Mouse (Mus musculus) spleen, adult 2 months (tissue): ENCODE data around the gene Zfp37.

Experiments
- CTCF ChIP-seq: fragments of 200-500 bp; IDR thresholded peaks from 2 replicates; pipeline ENCODE4 v1.5.1; 2011; ENCODE audit warnings: mild to moderate bottlenecking, inconsistent platforms; ENCODE audit not compliant: insufficient read depth, insufficient read length, insufficient replicate concordance; ENCODE audit errors: extremely low read depth
- POLR2A ChIP-seq: fragments of 200-500 bp; IDR thresholded peaks from 2 replicates; pipeline ENCODE4 v1.6.1; 2011; ENCODE audit warnings: low read depth, low read length, inconsistent platforms

DNA sequence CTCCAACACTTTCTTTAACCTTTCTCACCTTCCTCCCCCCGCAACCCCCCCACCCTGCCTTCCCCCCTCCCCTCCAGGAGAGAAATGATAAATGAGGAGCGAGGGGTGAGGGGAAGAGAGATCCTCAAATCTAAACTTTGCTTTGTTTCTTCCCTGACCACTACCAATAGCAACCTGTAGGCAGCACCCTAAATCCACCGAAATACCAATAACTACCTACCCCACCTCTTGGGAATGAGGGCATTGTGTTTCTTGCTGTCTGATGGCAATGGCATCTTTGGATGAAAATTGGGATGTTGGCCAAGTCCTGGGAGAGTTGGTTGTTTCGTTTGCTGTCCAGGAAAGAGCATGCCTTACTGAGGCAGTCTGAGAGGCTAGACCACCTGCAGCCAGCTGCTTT is 20.8 kb downstream of the Zfp37 start:
- no peak for TF ChIP-seq CTCF
- no peak for TF ChIP-seq POLR2A
